Mouse (Mus musculus): ENCODE data around the gene Lamtor3. TPM values are rescaled to one million over a fixed set of nuclear protein-coding genes. Genes with fewer than 3 reads are reported as not detected.

Lamtor3 gene
- polyA plus RNA-seq, 1 experiment: 48.7 TPM

GRCm38 (mm10) chr3:137978233-137978632 lies 59.9 kb downstream of the Lamtor3 start:
- Histone ChIP-seq H3K4me3 (no peak overlapping the region), H3K79me2 (ENCODE audit: control insufficient read depth, insufficient read depth) (no peaks in the 10 kb centered on the region), H3K27me3 (ENCODE audit: control insufficient read depth, insufficient read depth, insufficient read length) (no peaks in the 10 kb centered on the region), H3K4me2 (ENCODE audit: low read depth) (no peak overlapping the region), H3ac (ENCODE audit: control insufficient read depth, insufficient read length) (no peak overlapping the region), H3K36me3 (ENCODE audit: control insufficient read depth, insufficient read depth) (no peaks in the 10 kb centered on the region)
- no peak for TF ChIP-seq TCF3 (IDR thresholded peaks at IDR 0.05; ENCODE audit: insufficient read length, low read depth)
- no peak for TF ChIP-seq REST (IDR thresholded peaks at IDR 0.05; ENCODE audit: insufficient read depth, insufficient read length)
- TF ChIP-seq USF1 (IDR thresholded peaks at IDR 0.05; ENCODE audit: low read depth): no peak
- TF ChIP-seq MYOG (IDR thresholded peaks at IDR 0.05; ENCODE audit: control insufficient read depth in 1 of 3, insufficient read depth in 1 of 3, insufficient read length in 2 of 3, low read depth in 2 of 3): no peak
- TF ChIP-seq SRF (IDR thresholded peaks at IDR 0.05; ENCODE audit: control insufficient read depth, insufficient read length, low read depth): no peak
- no peak for TF ChIP-seq CEBPB (IDR thresholded peaks at IDR 0.05; ENCODE audit: insufficient read depth, poor library complexity, severe bottlenecking)
- TF ChIP-seq MAX (IDR thresholded peaks at IDR 0.05; ENCODE audit: low read depth): no peak
- TF ChIP-seq E2F4 (IDR thresholded peaks at IDR 0.05; ENCODE audit: insufficient read depth): no peak
- TF ChIP-seq POLR2A (IDR thresholded peaks at IDR 0.05; ENCODE audit: insufficient read length, low read depth): no peak
- no peak for TF ChIP-seq TCF12 (IDR thresholded peaks at IDR 0.05; ENCODE audit: insufficient read depth, poor library complexity, severe bottlenecking)
- no peak for TF ChIP-seq POLR2AphosphoS2 (IDR thresholded peaks at IDR 0.05; ENCODE audit: insufficient read length, low read depth)
- TF ChIP-seq MYOD1 (IDR thresholded peaks at IDR 0.05; ENCODE audit: control insufficient read depth in 1 of 3, insufficient read length in 2 of 3, low read depth in 2 of 3): no peak

Other genes starting within 250 kb of the Lamtor3 start
- not detected for gene Gm21962, start 247.0 kb upstream of the Lamtor3 start, polyA plus RNA-seq (2012; fragmentation: generic; extraction: Trizol)
- gene H2afz, start 54.0 kb upstream of the Lamtor3 start, polyA plus RNA-seq (2012; fragmentation: generic; extraction: Trizol): 1,333 TPM
- gene Dnajb14, start 50.8 kb upstream of the Lamtor3 start, polyA plus RNA-seq (2012; fragmentation: generic; extraction: Trizol): 2.5 TPM
- 0.16 TPM for gene Dapp1, start 63.0 kb downstream of the Lamtor3 start, polyA plus RNA-seq (2012; fragmentation: generic; extraction: Trizol)
- 22.3 TPM for gene 1110002E22Rik, start 146.5 kb downstream of the Lamtor3 start, polyA plus RNA-seq (2012; fragmentation: generic; extraction: Trizol)
- gene Gm5105, start 148.9 kb downstream of the Lamtor3 start, polyA plus RNA-seq (2012; fragmentation: generic; extraction: Trizol): 0.24 TPM
- gene Trmt10a, start 224.9 kb downstream of the Lamtor3 start, polyA plus RNA-seq (2012; fragmentation: generic; extraction: Trizol): 6.3 TPM
- gene Mttp, start 226.5 kb downstream of the Lamtor3 start, polyA plus RNA-seq (2012; fragmentation: generic; extraction: Trizol): 4.1 TPM